Mouse (Mus musculus) frontal cortex, postnatal 14 days (tissue): Measurements from ENCODE around the gene Fbxw9.
A peak's percentile ranks its signal among the peaks of the same experiment; 100 is the strongest.
"Not testable (repeated sequence)": the region's sequence is repeated elsewhere in the genome, so short reads cannot be mapped to it uniquely, and the experiment has no call there.

ENCODE experiments used
- DNase-seq, 2 experiments: peaks; one replicate each; pipeline ENCODE4 v3.0.0; 2022; ENCODE audit warnings: low spot score in 2 of 2

The Fbxw9 gene

GRCm38 (mm10) chr8:85037366-85037680, 22.5 kb upstream of the Fbxw9 start:
- no peak for DNase-seq

GRCm38 (mm10) chr8:85037681-85038531, 21.9 kb upstream of the Fbxw9 start:
- DNase-seq: peak in 1 of 2 experiments; percentile 55

GRCm38 (mm10) chr8:85043619-85044018, 16.2 kb upstream of the Fbxw9 start:
- DNase-seq: no peak

- DNase-seq: no peak
Measured at GRCm38 (mm10) chr8:85057367-85057766, 2.5 kb upstream of the Fbxw9 start.

- no peak for DNase-seq
Measured at GRCm38 (mm10) chr8:85062603-85063002, 2.7 kb downstream of the Fbxw9 start.

GRCm38 (mm10) chr8:85065213-85065612, 5.4 kb downstream of the Fbxw9 start:
- no peak for DNase-seq

- DNase-seq: no peak
Measured at GRCm38 (mm10) chr8:85067155-85067554, 7.3 kb downstream of the Fbxw9 start.

GRCm38 (mm10) chr8:85067982-85068381, 8.1 kb downstream of the Fbxw9 start, which contains the start of gene Gm5741:
Gene Gm5741 (minus strand): TSS chr8:85067982.
- no peak for DNase-seq

- no peak for DNase-seq
Measured at GRCm38 (mm10) chr8:85071041-85071440, 11.2 kb downstream of the Fbxw9 start.

- peak; percentile 87 to 91 for DNase-seq
Measured at GRCm38 (mm10) chr8:85071514-85072281, 11.8 kb downstream of the Fbxw9 start, which contains the start of gene Dhps. Gene Dhps (plus strand): TSS chr8:85071757.

- no peak for DNase-seq
Measured at GRCm38 (mm10) chr8:85072364-85072929, 12.6 kb downstream of the Fbxw9 start.

GRCm38 (mm10) chr8:85073041-85073612, 13.3 kb downstream of the Fbxw9 start:
- DNase-seq: no peak

GRCm38 (mm10) chr8:85074167-85074566, 14.3 kb downstream of the Fbxw9 start:
- no peak for DNase-seq

- no peak for DNase-seq
Measured at GRCm38 (mm10) chr8:85074617-85075016, 14.8 kb downstream of the Fbxw9 start.

GRCm38 (mm10) chr8:85076001-85076400, 16.1 kb downstream of the Fbxw9 start:
- no peak for DNase-seq

- DNase-seq: peak; percentile 68 to 74
Measured at GRCm38 (mm10) chr8:85076993-85077392, 17.1 kb downstream of the Fbxw9 start.

GRCm38 (mm10) chr8:85080214-85080531, 20.3 kb downstream of the Fbxw9 start:
- DNase-seq: no peak

GRCm38 (mm10) chr8:85080532-85081215, 20.8 kb downstream of the Fbxw9 start, which contains the start of gene Wdr83os:
Gene Wdr83os (plus strand): TSS chr8:85080740.
- peak in 1 of 2 experiments; percentile 32 for DNase-seq

GRCm38 (mm10) chr8:85081216-85081555, 21.3 kb downstream of the Fbxw9 start, which contains the start of gene Wdr83:
Gene Wdr83 (minus strand): TSS chr8:85081306.
- no peak for DNase-seq

- not testable (repeated sequence) for DNase-seq
Measured at GRCm38 (mm10) chr8:85082169-85082568, 22.3 kb downstream of the Fbxw9 start.

- DNase-seq: peak; percentile 84 to 87
Measured at GRCm38 (mm10) chr8:85083108-85083813, 23.4 kb downstream of the Fbxw9 start, which contains the start of gene Man2b1. Gene Man2b1 (plus strand): TSS chr8:85083270.
